Mouse (Mus musculus) testis, adult 2 months (tissue): Measurements from ENCODE around the gene Rab1a.

Experiments used
- CTCF ChIP-seq: fragments of 200-500 bp; IDR thresholded peaks from 2 replicates; pipeline ENCODE4 v1.5.1; 2012; ENCODE audit warnings: low read depth, mild to moderate bottlenecking, inconsistent platforms, low read length, moderate library complexity; ENCODE audit not compliant: control insufficient read depth, insufficient read depth, insufficient replicate concordance
- POLR2A ChIP-seq: fragments of 200-500 bp; IDR thresholded peaks from 2 replicates; pipeline ENCODE4 v1.6.1; 2012; ENCODE audit warnings: low read depth, mild to moderate bottlenecking, inconsistent platforms, low read length, moderate library complexity; ENCODE audit not compliant: control insufficient read depth

GRCm38 (mm10) chr11:20193100-20193736 is 8.0 kb upstream of the Rab1a start:
- TF ChIP-seq CTCF, result no peak
- TF ChIP-seq POLR2A, result no peak
